Mouse (Mus musculus) gastrocnemius, postnatal 14 days (tissue): Measurements from ENCODE around the gene Duxbl1. TPM values are rescaled to one million over a fixed set of nuclear protein-coding genes. Genes with fewer than 3 reads are reported as not detected.
"Not testable (repeated sequence)": the region's sequence is repeated elsewhere in the genome, so short reads cannot be mapped to it uniquely, and the experiment has no call there.

ENCODE experiments used
- DNase-seq: peaks from one replicate; pipeline ENCODE4 v3.0.0; 2021; ENCODE audit warnings: mixed read lengths
- intact Hi-C: fragments of 180-260 bp; cut with DNase I; formaldehyde crosslinking; loops from one replicate; pipeline ENCODE4 v1.15.1; 2025; ENCODE audit warnings: low total_unique reads
- long read RNA-seq, 2 experiments: library from polyadenylated mRNA; stranded (forward); transcript quantifications; one replicate each; pipeline ENCODE4 v2.0.0; 2021
- total RNA-seq, 2 experiments: library from RNA; stranded (reverse); gene quantifications; 2 replicates each; pipeline ENCODE4 v1.2.3; 2021

Duxbl1 gene
- total RNA-seq, result under 1 TPM; 0.43 to 0.80 TPM
- long read RNA-seq, experiment 1, result 0 reads
- long read RNA-seq, experiment 2, result 0 reads

GRCm38 (mm10) chr14:25978371-25979241, at the start of gene Duxbl1:
Gene Duxbl1, plus strand, starts transcription at chr14:25978577.
- intact Hi-C loops, DNase-seq: not testable (repeated sequence)

DNA sequence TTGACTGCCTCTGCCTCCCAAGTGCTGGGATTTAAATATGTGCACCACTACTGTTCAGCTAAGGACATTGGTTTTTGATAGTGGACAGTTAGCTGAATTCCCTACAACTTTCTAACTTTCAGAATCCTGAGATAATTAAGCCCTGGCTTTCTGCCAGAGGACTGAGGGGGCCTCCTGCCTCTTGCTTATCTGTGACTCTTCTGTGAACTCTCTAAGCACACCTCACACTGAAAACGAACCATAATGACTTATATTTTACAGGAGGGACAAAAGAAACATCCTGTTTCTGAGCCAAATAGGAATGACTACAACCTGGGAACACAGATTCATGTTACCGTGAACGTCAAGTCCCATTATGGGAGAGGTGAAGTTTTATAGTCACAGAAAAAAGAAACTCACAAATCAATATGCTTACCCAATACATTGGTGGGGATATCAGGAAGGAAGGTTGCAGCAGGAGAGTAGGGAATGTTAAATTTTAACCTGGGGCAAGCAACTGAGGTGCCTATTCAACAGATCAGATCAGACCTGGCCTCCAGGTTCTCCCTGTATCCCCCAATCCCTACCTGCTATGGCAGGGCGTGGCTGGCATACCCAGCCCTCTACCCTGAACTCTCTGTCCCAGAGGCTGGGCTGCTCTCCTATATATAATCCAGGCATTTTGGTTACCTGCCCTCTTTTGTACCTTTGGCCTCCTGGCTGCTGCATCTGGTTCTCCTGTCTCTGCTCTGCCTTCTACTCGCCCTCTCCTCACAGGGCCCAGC, 41.3 kb upstream of the Duxbl1 start:
- DNase-seq, intact Hi-C loops: not testable (repeated sequence)

DNA sequence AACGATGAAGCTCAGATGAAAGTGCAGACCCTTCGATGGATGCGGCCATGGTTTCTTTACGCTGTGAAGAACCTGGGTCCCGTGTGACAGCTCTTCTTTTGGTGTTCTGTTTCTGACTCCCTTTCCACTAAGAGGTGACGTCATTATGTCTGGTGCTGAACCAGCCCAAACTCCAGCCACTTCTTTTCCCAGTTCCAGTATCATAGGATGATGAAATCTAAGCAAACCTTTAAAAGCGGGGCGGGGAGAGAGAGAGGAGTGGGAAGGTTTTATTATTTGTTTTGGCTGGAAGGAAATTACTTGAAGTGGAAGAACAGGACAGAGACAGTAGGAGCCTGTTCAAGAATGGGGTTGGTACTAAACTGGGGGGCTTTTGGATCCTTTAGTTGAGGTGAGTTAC, 40.4 kb upstream of the Duxbl1 start, which contains the start of gene Cphx1:
Cphx1 (plus strand) TSS at position 301 of the 400 bp plus-strand sequence.
- intact Hi-C loops, DNase-seq: not testable (repeated sequence)

DNA sequence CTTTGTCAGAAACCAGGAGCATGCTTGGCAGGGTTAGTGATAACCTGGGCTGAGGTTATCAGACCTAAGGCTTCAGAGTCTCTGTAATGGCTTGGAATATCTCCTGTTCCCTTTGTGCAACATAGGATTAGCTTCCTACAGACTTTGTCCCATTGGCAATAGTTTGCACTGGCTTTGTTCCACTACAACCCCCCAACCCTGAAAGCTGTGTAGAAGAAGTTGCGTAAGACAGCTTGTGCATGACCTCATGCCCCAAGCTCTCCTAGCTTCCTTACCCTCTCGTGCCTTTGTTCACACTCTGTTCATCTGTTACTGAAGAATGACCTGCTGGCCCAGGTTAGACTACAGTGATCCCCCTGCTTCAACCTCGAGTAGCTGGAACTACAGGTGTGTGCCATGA, 20.5 kb upstream of the Duxbl1 start:
- intact Hi-C loops, result not testable (repeated sequence)

DNA sequence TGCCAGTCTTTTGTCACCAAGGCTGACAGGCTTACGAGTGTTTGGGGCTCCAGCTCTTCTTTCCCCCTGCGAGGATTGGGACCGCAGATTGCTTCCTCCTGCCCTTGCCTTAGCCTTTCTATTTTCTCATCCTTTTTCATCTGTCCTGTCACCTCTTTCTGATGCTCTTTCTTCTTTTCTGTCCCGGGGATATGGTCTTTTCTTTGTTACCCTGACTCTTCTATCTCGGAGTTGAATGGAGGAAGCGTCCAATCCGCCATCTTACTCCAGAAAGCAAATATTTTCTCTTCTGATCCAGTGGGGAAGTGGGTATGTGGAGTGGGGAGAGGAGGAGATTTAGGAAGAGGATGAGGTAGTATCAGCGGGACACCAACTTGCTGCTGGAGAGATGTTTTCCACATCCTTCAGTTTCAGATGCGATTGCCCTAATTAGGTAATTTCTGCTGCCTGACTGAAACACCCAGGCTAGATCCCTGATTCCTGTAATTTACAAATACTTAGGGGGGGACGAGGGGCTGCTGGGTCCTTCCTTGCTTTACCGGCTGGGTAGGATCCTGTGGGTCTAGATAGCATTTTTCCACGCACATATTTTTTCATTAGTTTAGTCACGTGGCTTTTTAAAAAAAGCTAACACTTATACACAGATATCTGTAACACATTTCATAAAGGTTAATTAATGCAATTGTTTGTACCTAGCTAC, 1.0 kb downstream of the Duxbl1 start:
- DNase-seq, intact Hi-C loops: not testable (repeated sequence)

More for the DNA sequence above, 20.5 kb upstream of the Duxbl1 start:
- not testable (repeated sequence) for DNase-seq

- DNase-seq, intact Hi-C loops: not testable (repeated sequence)
Measured at GRCm38 (mm10) chr14:25981880-25982279, 3.5 kb downstream of the Duxbl1 start.

DNA sequence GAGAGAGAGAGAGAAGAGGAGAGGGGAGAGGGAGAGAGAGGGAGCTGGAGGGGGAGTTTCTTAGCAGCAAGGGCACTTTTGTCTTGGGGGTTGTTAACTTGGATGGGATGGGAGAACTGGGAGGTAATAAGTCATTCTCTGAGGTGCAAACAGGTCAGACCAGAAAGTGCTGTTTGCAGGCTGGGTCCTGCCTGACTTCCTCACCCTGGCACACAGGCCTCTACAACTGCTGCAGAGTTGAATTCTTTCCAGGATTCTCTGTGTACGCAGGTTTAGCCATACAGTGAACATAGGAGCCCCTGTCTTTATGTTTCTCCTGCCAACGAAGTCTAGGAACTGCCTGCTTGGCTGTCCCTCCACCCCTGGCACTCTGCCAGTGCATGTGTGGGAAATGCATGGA, 29.1 kb downstream of the Duxbl1 start:
- intact Hi-C loops, result not testable (repeated sequence)

GRCm38 (mm10) chr14:26016414-26016813, 38.0 kb downstream of the Duxbl1 start:
- intact Hi-C loops, result not testable (repeated sequence)

More for the DNA sequence above, 29.1 kb downstream of the Duxbl1 start:
- not testable (repeated sequence) for DNase-seq

DNA sequence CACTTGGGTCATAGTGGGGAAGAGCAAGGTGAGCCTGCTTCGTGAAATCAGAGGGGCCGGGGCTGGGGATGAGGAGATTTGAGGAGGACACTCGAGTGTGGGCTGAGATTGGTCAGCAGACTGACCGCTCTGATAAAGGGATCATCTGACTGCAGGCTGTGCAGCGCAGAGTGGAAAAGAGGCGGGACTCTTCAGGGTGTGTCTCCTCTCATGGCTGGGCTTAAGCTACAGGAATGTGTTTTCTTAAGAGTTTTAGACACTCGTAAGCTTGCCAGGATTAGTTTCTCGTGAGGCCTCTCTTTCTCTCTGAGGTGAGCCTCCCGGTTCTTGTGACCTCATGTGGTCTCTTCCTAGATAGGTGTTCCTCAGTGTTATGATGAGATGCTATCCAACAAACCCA, 43.2 kb downstream of the Duxbl1 start:
- intact Hi-C loops, DNase-seq: not testable (repeated sequence)

More at GRCm38 (mm10) chr14:26016414-26016813, 38.0 kb downstream of the Duxbl1 start:
- DNase-seq, result not testable (repeated sequence)

- intact Hi-C loops, DNase-seq: not testable (repeated sequence)
Measured at GRCm38 (mm10) chr14:26022831-26023230, 44.5 kb downstream of the Duxbl1 start.

DNA sequence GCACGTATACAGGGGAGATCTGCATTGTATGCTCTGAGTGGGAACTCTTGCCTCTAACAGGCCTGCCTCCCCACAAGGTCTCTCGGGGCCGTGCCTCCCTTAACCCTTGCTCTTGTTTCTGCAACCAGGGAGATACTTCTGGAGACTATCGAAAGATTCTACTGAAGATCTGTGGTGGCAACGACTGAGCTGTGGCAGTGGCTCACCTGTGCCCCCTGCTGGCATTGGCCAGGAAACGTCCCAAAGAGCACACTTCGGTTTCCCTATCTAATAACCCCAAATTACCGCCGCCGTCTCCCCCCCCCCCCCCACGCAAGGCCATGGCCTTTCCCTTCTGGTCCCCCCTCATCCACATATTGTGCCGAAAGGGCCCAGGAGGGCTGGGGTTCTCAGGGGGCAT, 47.3 kb downstream of the Duxbl1 start:
- intact Hi-C loops, DNase-seq: not testable (repeated sequence)

GRCm38 (mm10) chr14:26034364-26034763, 56.0 kb downstream of the Duxbl1 start:
- DNase-seq, intact Hi-C loops: not testable (repeated sequence)

GRCm38 (mm10) chr14:26035439-26035838, 57.1 kb downstream of the Duxbl1 start:
- intact Hi-C loops, DNase-seq: not testable (repeated sequence)

Other genes starting within 250 kb of the Duxbl1 start
- gene Zcchc24, start 209.5 kb upstream of the Duxbl1 start, total RNA-seq, result 10 to 100 TPM; 45.2 to 45.5 TPM
- 10 to 100 TPM; 83.7 to 85.1 TPM for gene Anxa11, start 136.4 kb upstream of the Duxbl1 start, total RNA-seq
- gene Plac9a, start 75.5 kb upstream of the Duxbl1 start, total RNA-seq, result 1 to 10 TPM; 2.9 to 3.6 TPM
- gene Tmem254a, start 50.9 kb upstream of the Duxbl1 start, total RNA-seq, result 1 to 10 TPM; 1.3 to 1.7 TPM
- under 1 TPM in 1 of 2 experiments, not detected in 1; 0.16 TPM for gene Cphx1, start 40.3 kb upstream of the Duxbl1 start, total RNA-seq
- gene Gm9780, start 64.1 kb downstream of the Duxbl1 start, total RNA-seq, result 10 to 100 TPM in 1 of 2 experiments, 1 to 10 TPM in 1; 7.5 to 11.7 TPM
- gene Tmem254c, start 88.8 kb downstream of the Duxbl1 start, total RNA-seq, result 10 to 100 TPM; 10.5 to 12.4 TPM
- gene Cphx2, start 102.9 kb downstream of the Duxbl1 start, total RNA-seq, result not detected
- not detected for gene Cphx3, start 103.7 kb downstream of the Duxbl1 start, total RNA-seq
- gene Duxbl2, start 139.8 kb downstream of the Duxbl1 start, total RNA-seq, result under 1 TPM in 1 of 2 experiments, not detected in 1; 0.84 TPM
- gene Plac9b, start 203.9 kb downstream of the Duxbl1 start, total RNA-seq, result 10 to 100 TPM; 57.4 to 72.8 TPM
- 1 to 10 TPM; 3.3 to 3.8 TPM for gene Tmem254b, start 228.5 kb downstream of the Duxbl1 start, total RNA-seq